Mouse (Mus musculus) lung, postnatal 0 days (tissue): ENCODE results near the gene Agbl4. TPM values are rescaled to one million over a fixed set of nuclear protein-coding genes. Genes with fewer than 3 reads are reported as not detected.
A peak's percentile ranks its signal among the peaks of the same experiment; 100 is the strongest.

ENCODE experiments used
- ATAC-seq: fragments of 200-750 bp; cut with Nextera tagmentation; 2 replicates; pipeline ENCODE4 v1.8.0; 2017; ENCODE audit warnings: moderate library complexity
- DNase-seq: peaks from one replicate; pipeline ENCODE4 v3.0.0-alpha.2; 2016; ENCODE audit warnings: low spot score
- H3K27ac ChIP-seq: fragments of 300-500 bp; sonication (generic); 2 replicates; pipeline ENCODE4 v1.5.1; 2014; ENCODE audit warnings: antibody characterized with exemption, mild to moderate bottlenecking, low read length, mixed read lengths
- H3K27me3 ChIP-seq: fragments of 300-500 bp; sonication (generic); replicated peaks from 2 replicates; pipeline ENCODE4 v1.6.1; 2014; ENCODE audit warnings: low read length, mixed read lengths; ENCODE audit not compliant: insufficient read depth
- H3K36me3 ChIP-seq: fragments of 300-500 bp; sonication (generic); 2 replicates; pipeline ENCODE4 v1.6.1; 2014; ENCODE audit warnings: low read length, mixed read lengths; ENCODE audit not compliant: insufficient read depth
- H3K4me1 ChIP-seq: fragments of 300-500 bp; sonication (generic); 2 replicates; pipeline ENCODE4 v1.6.1; 2014; ENCODE audit warnings: antibody characterized with exemption, low read depth, low read length, mixed read lengths; ENCODE audit not compliant: insufficient read depth
- H3K4me2 ChIP-seq: fragments of 300-500 bp; sonication (generic); replicated peaks from 2 replicates; pipeline ENCODE4 v1.6.1; 2014; ENCODE audit warnings: low read depth, mild to moderate bottlenecking, low read length, moderate library complexity, mixed read lengths
- H3K4me3 ChIP-seq: fragments of 300-500 bp; sonication (generic); 2 replicates; pipeline ENCODE4 v1.5.1; 2014; ENCODE audit warnings: low read depth, low read length
- H3K9ac ChIP-seq: fragments of 300-500 bp; sonication (generic); replicated peaks from 2 replicates; pipeline ENCODE4 v1.6.1; 2014; ENCODE audit warnings: low read depth, mild to moderate bottlenecking
- H3K9me3 ChIP-seq: fragments of 300-500 bp; sonication (generic); 2 replicates; pipeline ENCODE4 v1.6.1; 2016; ENCODE audit warnings: low read length, mixed read lengths
- CTCF ChIP-seq: IDR thresholded peaks from 2 replicates; pipeline ENCODE4 v1.5.1; 2016; ENCODE audit warnings: antibody characterized with exemption, mild to moderate bottlenecking
- EP300 ChIP-seq: IDR thresholded peaks from 2 replicates; pipeline ENCODE4 v1.6.1; 2016; ENCODE audit warnings: antibody characterized with exemption, mild to moderate bottlenecking, control low read depth
- WGBS: fragments of 180-500 bp; shearing (Covaris S2); extraction: QIAGEN DNeasy Blood & Tissue Kit; methylation state at CpG from one replicate; pipeline ENCODE4 v1.1.7; 2014; 5-methylcytosine and 5-hydroxymethylcytosine counted together
- polyA plus RNA-seq: library from polyadenylated mRNA; unstranded; fragments of >200 nt; fragmentation: Nextera tagmentation; extraction: Ambion mirVana; gene quantifications from 2 replicates; pipeline ENCODE4 v1.2.1, GENCODE M21; 2015

The Agbl4 gene
- polyA plus RNA-seq, 1 experiment from 2014 or later, result 0.50 TPM

DNA sequence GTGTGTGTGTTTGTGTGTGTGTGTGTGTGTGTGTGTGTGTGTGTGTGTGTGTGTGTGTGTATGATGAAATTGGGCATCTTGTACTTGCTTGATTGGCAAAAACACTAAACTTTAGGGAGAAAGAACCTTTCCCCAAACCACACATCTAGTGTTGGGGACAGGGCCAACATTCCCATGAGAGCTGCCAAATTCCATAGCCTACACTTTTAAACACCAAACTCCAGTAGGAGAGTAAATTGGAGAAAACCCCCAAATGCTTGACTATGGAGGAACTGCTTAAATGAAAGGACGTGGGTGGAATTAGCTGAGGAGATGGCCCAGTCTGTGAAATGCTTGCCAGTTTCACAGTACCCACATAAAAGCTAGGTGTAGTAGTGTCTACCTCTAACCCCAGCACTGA lies 1235.2 kb downstream of the Agbl4 start:
- TF ChIP-seq EP300 (no peak), CTCF (no peak)
- no peaks in the 10 kb centered on the region for H3K36me3 ChIP-seq
- no peak for ATAC-seq
- no peak overlapping the region for H3K4me2 ChIP-seq
- no peak overlapping the region for H3K9ac ChIP-seq
- no peak overlapping the region for H3K4me3 ChIP-seq
- H3K27me3 ChIP-seq, result no peaks in the 10 kb centered on the region
- no peak overlapping the region for H3K27ac ChIP-seq
- H3K4me1 ChIP-seq, result no peaks in the 10 kb centered on the region
- 69% methylated on average over 1 of the region's 1 CpGs for WGBS
- H3K9me3 ChIP-seq, result no peaks in the 10 kb centered on the region
- no peak for DNase-seq

DNA sequence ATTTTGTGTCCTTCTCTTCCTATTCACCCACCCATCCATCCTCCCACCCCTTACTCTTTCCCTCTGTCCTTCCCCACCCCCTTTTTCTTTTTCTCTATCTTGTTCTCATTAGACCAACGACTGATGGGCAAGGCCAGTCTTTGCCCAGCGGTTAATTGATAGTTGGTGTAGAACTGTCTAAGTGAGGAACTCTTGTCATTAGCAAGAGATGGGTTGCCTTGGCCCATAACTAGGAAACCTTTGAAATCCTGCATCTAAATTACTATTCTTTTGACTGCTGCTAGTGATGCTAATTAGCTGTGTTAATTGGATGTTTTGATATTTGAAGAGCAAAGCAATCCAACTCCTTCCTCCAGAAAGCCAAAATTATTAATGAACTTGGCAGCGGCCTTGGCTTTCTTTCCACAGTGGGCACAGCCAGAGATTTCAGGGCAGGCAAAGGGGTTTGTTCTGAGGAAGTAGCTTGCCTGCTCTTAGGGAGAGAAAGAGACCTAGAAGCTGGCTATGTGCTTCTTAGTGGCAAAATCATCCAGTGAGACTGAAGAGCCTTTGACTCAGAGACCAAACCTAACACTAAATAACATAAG lies 1238.2 kb downstream of the Agbl4 start:
- TF ChIP-seq CTCF (no peak), EP300 (no peak)
- DNase-seq, result no peak
- no peak overlapping the region for H3K4me2 ChIP-seq
- no peaks in the 10 kb centered on the region for H3K9me3 ChIP-seq
- H3K27me3 ChIP-seq, result no peaks in the 10 kb centered on the region
- no peak overlapping the region for H3K4me3 ChIP-seq
- WGBS, result 88% methylated on average over 3 of the region's 3 CpGs
- no peak overlapping the region for H3K27ac ChIP-seq
- ATAC-seq, result no peak
- no peaks in the 10 kb centered on the region for H3K36me3 ChIP-seq
- no peak overlapping the region for H3K9ac ChIP-seq
- H3K4me1 ChIP-seq, result no peaks in the 10 kb centered on the region

DNA sequence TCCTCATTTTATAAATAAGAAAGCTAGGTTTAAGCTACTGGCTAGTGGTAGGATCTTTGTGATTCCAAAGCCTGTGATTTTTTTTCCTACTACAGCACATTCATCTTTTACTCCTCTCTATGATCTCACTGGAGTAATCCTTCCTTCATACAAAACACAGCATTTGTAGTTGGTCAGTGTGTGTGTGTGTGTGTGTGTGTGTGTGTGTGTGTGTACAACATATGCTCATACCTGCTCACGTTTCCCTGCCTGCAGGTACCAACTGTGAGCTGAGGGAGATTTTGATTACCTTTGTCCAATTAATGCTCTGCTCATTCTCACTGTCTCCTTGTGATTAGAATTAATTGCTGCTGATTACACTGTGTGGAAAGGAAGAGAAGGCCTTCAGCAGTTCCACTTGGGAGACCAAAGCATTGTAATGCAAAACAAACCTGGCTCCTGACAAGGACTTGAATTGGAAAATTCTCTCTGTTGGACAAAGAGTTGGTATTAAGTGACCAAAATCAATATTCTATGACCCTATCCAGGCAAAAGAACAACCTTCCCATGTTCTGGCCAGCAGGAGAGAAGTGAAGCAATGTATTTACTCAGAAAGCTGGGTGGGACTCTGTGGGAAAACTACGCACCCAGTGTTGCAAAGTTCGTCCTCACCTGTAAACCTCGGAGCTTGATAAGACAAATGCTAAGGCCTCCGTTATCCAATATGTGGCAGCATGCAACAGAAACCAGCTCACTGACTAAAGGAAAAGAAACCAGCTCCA lies 1241.7 kb downstream of the Agbl4 start:
- no peak for ATAC-seq
- Histone ChIP-seq H3K4me1 (no peaks in the 10 kb centered on the region), H3K9ac (no peak overlapping the region), H3K27ac (no peak overlapping the region), H3K27me3 (no peaks in the 10 kb centered on the region), H3K36me3 (no peaks in the 10 kb centered on the region), H3K4me2 (no peak overlapping the region), H3K9me3 (no peaks in the 10 kb centered on the region), H3K4me3 (no peak overlapping the region)
- WGBS, result 75% methylated on average over 5 of the region's 5 CpGs
- DNase-seq, result no peak
- TF ChIP-seq CTCF (no peak), EP300 (no peak)

DNA sequence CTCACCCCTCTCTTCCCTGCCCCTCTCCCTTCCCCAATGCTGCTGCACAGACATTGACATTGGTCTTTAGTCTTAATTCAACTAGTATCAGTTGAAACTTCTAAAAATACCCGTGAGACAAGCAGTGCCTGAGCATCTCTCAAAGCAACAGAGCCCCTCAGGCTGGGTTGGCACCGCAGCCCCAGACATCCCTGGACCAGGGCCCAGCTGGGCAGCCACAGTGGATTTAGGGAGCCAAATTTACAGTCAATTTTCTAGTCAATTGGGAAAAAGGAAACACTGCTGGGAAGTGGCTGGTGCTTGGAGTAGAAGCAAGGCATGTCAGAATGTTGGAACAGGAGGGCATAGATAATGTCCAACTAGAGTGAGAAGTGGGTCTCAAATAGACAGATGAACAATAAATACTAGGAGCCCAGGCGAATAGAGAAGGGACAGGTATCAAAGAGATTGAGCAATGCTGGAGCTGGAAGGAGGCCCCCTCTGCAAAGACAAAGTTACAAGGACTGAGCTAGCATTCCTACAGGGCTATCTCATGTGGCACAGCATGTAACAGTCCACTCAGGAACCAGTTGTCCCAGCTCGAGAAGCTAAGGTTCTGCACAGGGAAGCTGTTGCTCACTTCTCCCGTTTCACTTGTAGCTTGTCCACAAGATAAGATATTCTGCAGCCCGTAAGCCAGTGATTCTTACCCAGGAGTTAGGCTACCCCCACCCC lies 1247.8 kb downstream of the Agbl4 start:
- Histone ChIP-seq H3K36me3 (no peaks in the 10 kb centered on the region), H3K4me1 (no peaks in the 10 kb centered on the region), H3K4me2 (no peak overlapping the region), H3K4me3 (no peak overlapping the region), H3K9me3 (no peaks in the 10 kb centered on the region), H3K27me3 (no peaks in the 10 kb centered on the region), H3K9ac (no peak overlapping the region), H3K27ac (no peak overlapping the region)
- DNase-seq (no peak), ATAC-seq (no peak)
- TF ChIP-seq EP300 (no peak), CTCF (no peak)
- 45% methylated on average over 6 of the region's 6 CpGs for WGBS

DNA sequence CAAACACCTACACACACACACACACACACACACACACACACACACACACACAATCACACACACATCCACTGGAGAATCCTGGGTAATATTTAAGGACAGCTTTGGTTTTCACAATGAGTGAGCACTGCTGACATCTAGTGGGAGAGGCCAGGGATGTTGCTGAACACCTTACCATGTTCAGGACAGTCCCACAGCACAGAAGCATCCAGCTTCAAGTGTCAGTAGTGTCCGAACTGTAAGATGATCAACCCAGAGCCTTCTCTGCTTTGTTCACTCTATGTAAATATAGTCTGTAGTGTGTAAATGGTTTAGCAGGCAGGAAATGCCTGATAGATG lies 1248.3 kb downstream of the Agbl4 start:
- H3K9me3 ChIP-seq, result no peaks in the 10 kb centered on the region
- no peak overlapping the region for H3K27ac ChIP-seq
- WGBS, result 21% methylated on average over 1 of the region's 1 CpGs
- TF ChIP-seq EP300, result no peak
- TF ChIP-seq CTCF, result peak; percentile 63
- H3K27me3 ChIP-seq, result no peaks in the 10 kb centered on the region
- no peak for ATAC-seq
- H3K4me3 ChIP-seq, result no peak overlapping the region
- no peaks in the 10 kb centered on the region for H3K36me3 ChIP-seq
- no peak for DNase-seq
- no peak overlapping the region for H3K4me2 ChIP-seq
- H3K9ac ChIP-seq, result no peak overlapping the region
- no peaks in the 10 kb centered on the region for H3K4me1 ChIP-seq

DNA sequence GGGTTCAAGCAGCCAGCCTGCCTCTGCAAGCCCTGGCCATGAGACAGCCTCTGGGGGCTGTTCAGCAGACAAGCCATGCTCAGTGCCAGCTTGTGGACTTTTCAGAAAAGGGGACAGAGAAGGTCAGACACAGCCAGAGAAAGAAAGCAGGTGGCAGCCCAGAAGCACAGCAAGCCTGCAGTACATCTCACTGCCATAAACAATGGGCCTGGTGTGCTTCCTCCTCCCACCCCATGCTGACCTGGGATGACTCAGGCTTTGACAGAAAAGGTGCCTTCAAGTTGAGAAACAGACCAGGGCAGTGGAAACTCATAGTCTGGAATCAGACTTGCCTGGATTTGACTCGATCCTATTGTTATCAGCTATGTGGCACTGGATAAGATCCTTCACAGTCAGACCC lies 1256.0 kb downstream of the Agbl4 start:
- WGBS, result 59% methylated on average over 1 of the region's 1 CpGs
- ATAC-seq, result no peak
- Histone ChIP-seq H3K9ac (no peak overlapping the region), H3K27ac (no peak overlapping the region), H3K9me3 (no peaks in the 10 kb centered on the region), H3K36me3 (no peaks in the 10 kb centered on the region), H3K27me3 (no peaks in the 10 kb centered on the region), H3K4me2 (no peak overlapping the region), H3K4me1 (no peaks in the 10 kb centered on the region), H3K4me3 (no peak overlapping the region)
- TF ChIP-seq EP300 (no peak), CTCF (no peak)
- DNase-seq, result no peak
